Mouse (Mus musculus): Measurements from ENCODE around the gene N6amt1. TPM values are rescaled to one million over a fixed set of nuclear protein-coding genes. Genes with fewer than 3 reads are reported as not detected.

N6amt1 gene
- total RNA-seq, 2 experiments from 2014 or later = 32.5 to 37.1 TPM

GRCm38 (mm10) chr16:87382996-87383395, 29.0 kb downstream of the N6amt1 start:
- no peak for DNase-seq (ENCODE audit: low spot score in 2 of 2)

GRCm38 (mm10) chr16:87384366-87384765, 30.4 kb downstream of the N6amt1 start:
- no peak for DNase-seq (ENCODE audit: low spot score in 2 of 2)

GRCm38 (mm10) chr16:87387444-87387977, 33.5 kb downstream of the N6amt1 start:
- DNase-seq (ENCODE audit: low spot score in 2 of 2) = no peak

GRCm38 (mm10) chr16:87393813-87394548, 40.0 kb downstream of the N6amt1 start:
- DNase-seq (ENCODE audit: low spot score in 2 of 2) = no peak

- no peak for DNase-seq (ENCODE audit: low spot score in 2 of 2)
Observed at GRCm38 (mm10) chr16:87405001-87405400, 51.0 kb downstream of the N6amt1 start.

Other genes with a start within 250 kb of the N6amt1 start
- 10 to 100 TPM; 36.5 to 40.3 TPM for gene Ltn1, start 78.4 kb downstream of the N6amt1 start, total RNA-seq (2021)
- gene Rwdd2b, start 86.4 kb downstream of the N6amt1 start, total RNA-seq (2021) = 10 to 100 TPM; 10.2 to 10.6 TPM
- gene Usp16, start 100.5 kb downstream of the N6amt1 start, total RNA-seq (2021) = 10 to 100 TPM; 69.4 to 69.6 TPM
- gene Cct8, start 141.7 kb downstream of the N6amt1 start, total RNA-seq (2021) = 100 to 1,000 TPM; 216 to 221 TPM
- gene Map3k7cl, start 199.1 kb downstream of the N6amt1 start, total RNA-seq (2021) = 1 to 10 TPM; 3.8 to 7.0 TPM